Mouse (Mus musculus): ENCODE results near the gene C5ar2. TPM values are rescaled to one million over a fixed set of nuclear protein-coding genes. Genes with fewer than 3 reads are reported as not detected.
A peak's percentile ranks its signal among the peaks of the same experiment; 100 is the strongest.

Gene C5ar2
- polyA plus RNA-seq, 1 experiment = 1.8 TPM

DNA sequence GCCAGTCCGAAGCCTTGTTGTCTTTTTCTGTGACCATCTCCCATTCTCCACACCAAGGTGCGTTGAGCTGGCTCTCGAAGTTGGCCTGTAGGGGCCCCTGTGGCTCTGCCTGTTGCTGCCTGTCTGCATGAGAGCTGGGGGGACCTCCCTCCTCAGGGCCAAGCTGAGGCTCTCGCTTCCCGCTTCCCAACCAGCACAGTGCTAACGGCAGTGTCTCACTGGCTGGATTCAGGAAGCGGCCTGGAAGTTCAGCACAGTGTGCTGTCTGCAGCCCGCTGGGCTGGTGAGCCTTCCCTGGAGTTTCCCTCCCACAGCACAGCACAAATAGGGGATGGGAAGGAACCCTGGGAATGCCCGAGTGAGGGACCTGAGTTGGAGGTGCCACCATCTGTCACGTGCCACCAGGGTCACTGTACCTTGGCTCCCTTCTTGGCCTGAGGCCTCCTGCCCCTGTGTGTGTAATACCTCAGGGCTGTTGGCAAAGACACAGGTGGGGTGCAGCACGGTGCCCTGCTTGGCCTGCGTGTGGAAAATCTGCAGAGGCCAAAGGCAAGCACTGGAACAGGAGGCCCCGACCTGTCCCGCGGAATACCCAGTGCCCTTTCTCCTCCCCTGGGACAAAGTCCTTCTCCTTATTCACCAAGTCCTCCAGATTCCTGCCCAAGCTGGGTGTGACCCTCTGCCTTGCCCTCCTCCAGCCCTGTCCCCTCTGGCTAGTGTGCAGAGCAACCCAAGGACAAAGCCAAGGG, 41.0 kb downstream of the C5ar2 start:
- TF ChIP-seq CTCF (IDR thresholded peaks at IDR 0.05; ENCODE audit: extremely low read depth, insufficient read depth, insufficient read length, insufficient replicate concordance) = no peak
- TF ChIP-seq POLR2A (IDR thresholded peaks at IDR 0.05; ENCODE audit: low read depth, low read length) = no peak
- WGBS = 90% methylated on average over 15 of the region's 15 CpGs
- no peaks in the 10 kb centered on the region for H3K27me3 ChIP-seq (ENCODE audit: control insufficient read depth, insufficient read depth, low read length)
- H3K4me1 ChIP-seq (ENCODE audit: control insufficient read depth, insufficient read depth, insufficient read length) = peaks cover 6% of the 10 kb centered on the region; the same call in 1 of the 2 replicates
- H3K27ac ChIP-seq (ENCODE audit: insufficient read depth, low read length) = no peak overlapping the region
- H3K4me3 ChIP-seq (ENCODE audit: extremely low read depth, insufficient read depth, insufficient read length) = no peak overlapping the region
- H3K36me3 ChIP-seq (ENCODE audit: control insufficient read depth, insufficient read depth, low read length) = peaks cover 31% of the 10 kb centered on the region
- DNase-seq (ENCODE audit: low read depth in 1 of 2, low spot score in 2 of 2) = no peak

DNA sequence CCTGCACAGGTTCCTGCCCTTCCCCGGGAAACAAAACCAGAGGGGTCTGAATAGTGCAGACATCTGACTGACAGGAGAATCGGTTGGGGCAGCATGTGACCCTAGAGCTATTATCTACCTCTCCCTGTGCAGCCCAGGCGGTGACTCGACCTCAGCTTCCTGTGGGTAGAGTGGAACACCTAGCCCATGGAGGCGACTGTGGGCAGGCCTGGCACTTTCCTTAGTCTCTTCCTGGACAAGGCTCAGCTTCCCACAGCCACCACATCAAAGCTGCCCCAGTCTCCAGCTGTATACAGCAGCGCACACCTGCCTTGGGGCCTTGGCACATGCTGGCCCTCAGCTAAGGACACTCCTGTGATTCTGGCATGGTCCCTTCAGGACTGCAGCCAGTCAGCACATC, 42.8 kb downstream of the C5ar2 start:
- 21% methylated on average over 6 of the region's 6 CpGs for WGBS
- no peak overlapping the region for H3K4me3 ChIP-seq (ENCODE audit: extremely low read depth, insufficient read depth, insufficient read length)

DNA sequence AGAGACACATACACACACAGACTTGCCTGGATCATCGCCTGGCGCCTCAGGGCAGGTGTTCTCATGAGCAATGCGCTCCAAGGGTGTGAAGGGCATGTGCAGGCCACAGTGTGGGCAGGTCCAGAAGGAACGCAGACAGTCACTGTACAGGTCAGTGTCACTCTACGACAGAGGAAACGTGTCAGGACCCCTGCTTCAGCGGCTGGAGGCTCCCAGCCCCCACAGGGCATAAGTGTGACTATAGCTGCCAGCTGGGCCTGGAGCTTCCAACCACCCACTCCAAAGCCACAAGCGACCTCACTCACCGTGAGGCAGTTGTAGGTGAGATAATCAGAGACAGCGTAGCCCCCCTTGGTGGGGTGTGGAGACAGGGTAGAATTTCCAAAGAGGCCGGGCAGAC, 45.4 kb downstream of the C5ar2 start:
- H3K27ac ChIP-seq (ENCODE audit: insufficient read depth, low read length) = no peak overlapping the region
- TF ChIP-seq CTCF (IDR thresholded peaks at IDR 0.05; ENCODE audit: extremely low read depth, insufficient read depth, insufficient read length, insufficient replicate concordance) (no peak), POLR2A (IDR thresholded peaks at IDR 0.05; ENCODE audit: low read depth, low read length) (no peak)
- H3K36me3 ChIP-seq (ENCODE audit: control insufficient read depth, insufficient read depth, low read length) = peaks cover 17% of the 10 kb centered on the region
- no peak for DNase-seq (ENCODE audit: low read depth in 1 of 2, low spot score in 2 of 2)
- H3K4me3 ChIP-seq (ENCODE audit: extremely low read depth, insufficient read depth, insufficient read length) = no peak overlapping the region
- peaks cover 8% of the 10 kb centered on the region; the same call in 1 of the 2 replicates for H3K4me1 ChIP-seq (ENCODE audit: control insufficient read depth, insufficient read depth, insufficient read length)
- 74% methylated on average over 11 of the region's 11 CpGs for WGBS
- H3K27me3 ChIP-seq (ENCODE audit: control insufficient read depth, insufficient read depth, low read length) = no peaks in the 10 kb centered on the region

More for the DNA sequence above, 42.8 kb downstream of the C5ar2 start:
- Histone ChIP-seq H3K4me1 (ENCODE audit: control insufficient read depth, insufficient read depth, insufficient read length) (peaks cover 9% of the 10 kb centered on the region; the same call in 1 of the 2 replicates), H3K36me3 (ENCODE audit: control insufficient read depth, insufficient read depth, low read length) (peaks cover 29% of the 10 kb centered on the region), H3K27me3 (ENCODE audit: control insufficient read depth, insufficient read depth, low read length) (no peaks in the 10 kb centered on the region), H3K27ac (ENCODE audit: insufficient read depth, low read length) (no peak overlapping the region)
- TF ChIP-seq POLR2A (IDR thresholded peaks at IDR 0.05; ENCODE audit: low read depth, low read length) = no peak
- TF ChIP-seq CTCF (IDR thresholded peaks at IDR 0.05; ENCODE audit: extremely low read depth, insufficient read depth, insufficient read length, insufficient replicate concordance) = no peak
- DNase-seq (ENCODE audit: low read depth in 1 of 2, low spot score in 2 of 2) = no peak

DNA sequence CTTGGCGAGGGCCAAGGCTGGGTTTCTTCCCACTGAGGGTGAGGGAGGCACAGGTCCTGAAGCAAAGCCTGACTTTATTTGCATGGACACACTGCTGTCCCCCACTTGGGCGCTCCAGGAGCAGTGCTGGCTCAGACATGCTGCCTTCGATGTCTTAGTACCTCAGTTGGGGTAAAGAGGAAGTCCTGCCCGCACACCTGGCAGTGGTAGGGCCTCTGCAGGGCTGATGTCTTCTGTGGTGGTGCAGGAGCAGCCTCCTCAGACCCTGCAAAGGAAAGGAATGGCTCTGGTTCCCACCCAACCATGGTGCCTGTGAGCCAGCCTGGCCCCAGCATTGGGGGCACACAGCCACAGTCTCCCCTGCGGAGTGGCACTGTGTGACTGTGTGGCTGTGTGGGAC, 46.8 kb downstream of the C5ar2 start:
- Histone ChIP-seq H3K4me3 (ENCODE audit: extremely low read depth, insufficient read depth, insufficient read length) (no peak overlapping the region), H3K27ac (ENCODE audit: insufficient read depth, low read length) (no peak overlapping the region), H3K27me3 (ENCODE audit: control insufficient read depth, insufficient read depth, low read length) (no peaks in the 10 kb centered on the region), H3K4me1 (ENCODE audit: control insufficient read depth, insufficient read depth, insufficient read length) (peaks cover 14% of the 10 kb centered on the region; the same call in 1 of the 2 replicates), H3K36me3 (ENCODE audit: control insufficient read depth, insufficient read depth, low read length) (peaks cover 10% of the 10 kb centered on the region)
- no peak for TF ChIP-seq POLR2A (IDR thresholded peaks at IDR 0.05; ENCODE audit: low read depth, low read length)
- no peak for TF ChIP-seq CTCF (IDR thresholded peaks at IDR 0.05; ENCODE audit: extremely low read depth, insufficient read depth, insufficient read length, insufficient replicate concordance)
- WGBS = 38% methylated on average over 5 of the region's 5 CpGs
- peak in 1 of 2 experiments; percentile 62 for DNase-seq (ENCODE audit: low read depth in 1 of 2, low spot score in 2 of 2)

DNA sequence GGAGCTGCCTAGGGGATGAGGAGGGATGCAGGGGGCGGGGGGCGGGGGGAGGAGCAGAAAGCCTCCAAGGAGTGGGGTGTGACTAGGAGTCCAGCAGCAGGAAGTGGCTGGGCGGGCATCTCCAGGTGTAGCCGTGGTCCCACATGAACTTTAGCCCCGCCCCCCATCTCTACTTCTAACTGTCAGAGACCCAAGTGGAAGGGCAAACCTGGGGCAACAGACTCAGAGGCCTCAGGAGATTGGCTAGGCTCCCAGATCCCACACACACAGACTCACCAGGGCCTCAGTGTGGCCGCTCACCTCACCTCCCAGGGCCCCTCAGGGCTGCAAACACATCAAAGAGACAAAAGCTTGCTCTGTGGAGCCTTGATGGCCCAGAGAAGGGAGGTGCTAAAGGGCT, 47.3 kb downstream of the C5ar2 start:
- H3K4me3 ChIP-seq (ENCODE audit: extremely low read depth, insufficient read depth, insufficient read length) = no peak overlapping the region
- H3K4me1 ChIP-seq (ENCODE audit: control insufficient read depth, insufficient read depth, insufficient read length) = peaks cover 14% of the 10 kb centered on the region; the same call in 1 of the 2 replicates
- no peak for TF ChIP-seq POLR2A (IDR thresholded peaks at IDR 0.05; ENCODE audit: low read depth, low read length)
- no peak for TF ChIP-seq CTCF (IDR thresholded peaks at IDR 0.05; ENCODE audit: extremely low read depth, insufficient read depth, insufficient read length, insufficient replicate concordance)
- H3K27me3 ChIP-seq (ENCODE audit: control insufficient read depth, insufficient read depth, low read length) = no peaks in the 10 kb centered on the region
- no peak for DNase-seq (ENCODE audit: low read depth in 1 of 2, low spot score in 2 of 2)
- no peak overlapping the region for H3K27ac ChIP-seq (ENCODE audit: insufficient read depth, low read length)
- WGBS = 63% methylated on average over 6 of the region's 6 CpGs
- H3K36me3 ChIP-seq (ENCODE audit: control insufficient read depth, insufficient read depth, low read length) = peaks cover 9% of the 10 kb centered on the region

DNA sequence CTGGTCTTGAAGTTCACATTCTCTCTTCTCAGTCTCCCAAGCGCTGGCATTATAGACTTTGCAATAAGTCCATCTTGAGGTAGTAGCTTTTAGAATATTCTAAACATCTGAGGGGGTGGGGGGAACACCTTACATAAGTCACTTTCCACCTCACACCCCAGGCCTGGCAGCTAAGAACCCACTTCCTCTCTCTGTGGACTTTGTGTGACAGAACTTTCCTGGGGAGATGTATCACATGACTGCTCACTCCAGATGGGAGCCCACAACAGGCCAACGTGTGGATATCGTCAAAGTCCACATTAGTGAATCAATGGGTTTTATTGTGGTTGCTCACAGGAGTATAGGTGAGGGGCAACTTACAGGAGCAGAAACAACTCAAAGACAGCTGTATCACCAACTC, 50.3 kb downstream of the C5ar2 start:
- WGBS = 5% methylated on average over 3 of the region's 3 CpGs
- Histone ChIP-seq H3K27ac (ENCODE audit: insufficient read depth, low read length) (peak overlapping the region; percentile 54), H3K4me1 (ENCODE audit: control insufficient read depth, insufficient read depth, insufficient read length) (peaks cover 14% of the 10 kb centered on the region; the same call in 1 of the 2 replicates)

DNA sequence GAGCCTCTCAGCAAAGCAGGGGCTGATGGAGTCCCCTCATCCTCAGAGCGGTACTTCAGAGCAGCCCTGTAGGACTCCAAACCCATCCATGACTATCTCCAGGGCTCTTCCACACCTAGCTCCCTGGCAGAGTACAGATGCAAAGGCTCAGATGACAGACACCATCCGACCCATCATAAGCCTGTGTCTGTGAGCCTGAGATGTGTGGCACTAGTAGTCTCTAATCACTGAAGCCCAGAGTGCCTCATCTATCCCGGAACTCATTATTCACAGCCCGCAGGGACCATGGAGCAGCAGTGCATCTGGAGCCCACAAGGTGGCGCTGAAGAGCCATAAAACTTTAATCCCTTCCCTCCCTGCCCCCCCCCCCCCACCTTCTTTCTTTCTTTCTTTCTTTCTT, 51.6 kb downstream of the C5ar2 start:
- no peak for TF ChIP-seq POLR2A (IDR thresholded peaks at IDR 0.05; ENCODE audit: low read depth, low read length)
- peak; percentile 71 for TF ChIP-seq CTCF (IDR thresholded peaks at IDR 0.05; ENCODE audit: extremely low read depth, insufficient read depth, insufficient read length, insufficient replicate concordance)
- WGBS = 18% methylated on average over 5 of the region's 5 CpGs
- H3K27ac ChIP-seq (ENCODE audit: insufficient read depth, low read length) = no peak overlapping the region
- H3K27me3 ChIP-seq (ENCODE audit: control insufficient read depth, insufficient read depth, low read length) = no peaks in the 10 kb centered on the region
- peaks cover 1% of the 10 kb centered on the region; the same call in 1 of the 2 replicates for H3K36me3 ChIP-seq (ENCODE audit: control insufficient read depth, insufficient read depth, low read length)
- H3K4me1 ChIP-seq (ENCODE audit: control insufficient read depth, insufficient read depth, insufficient read length) = peaks cover 12% of the 10 kb centered on the region; the same call in 1 of the 2 replicates
- peak in 1 of 2 experiments; percentile 64 for DNase-seq (ENCODE audit: low read depth in 1 of 2, low spot score in 2 of 2)
- H3K4me3 ChIP-seq (ENCODE audit: extremely low read depth, insufficient read depth, insufficient read length) = no peak overlapping the region

More for the DNA sequence above, 50.3 kb downstream of the C5ar2 start:
- TF ChIP-seq POLR2A (IDR thresholded peaks at IDR 0.05; ENCODE audit: low read depth, low read length) = no peak
- TF ChIP-seq CTCF (IDR thresholded peaks at IDR 0.05; ENCODE audit: extremely low read depth, insufficient read depth, insufficient read length, insufficient replicate concordance) = no peak
- H3K27me3 ChIP-seq (ENCODE audit: control insufficient read depth, insufficient read depth, low read length) = no peaks in the 10 kb centered on the region
- no peak overlapping the region for H3K4me3 ChIP-seq (ENCODE audit: extremely low read depth, insufficient read depth, insufficient read length)
- peak in 1 of 2 experiments; percentile 36 for DNase-seq (ENCODE audit: low read depth in 1 of 2, low spot score in 2 of 2)
- H3K36me3 ChIP-seq (ENCODE audit: control insufficient read depth, insufficient read depth, low read length) = peaks cover 4% of the 10 kb centered on the region; the same call in 1 of the 2 replicates
